Mouse (Mus musculus): ENCODE measurements at regions not wholly inside any gene's neighbourhood (a gene's known extent, or its start where the extent isn't known, plus 50 kb on each side); places are given as distances from the start of the nearest gene placed in this dataset.
"Not testable (repeated sequence)": the region's sequence is repeated elsewhere in the genome, so short reads cannot be mapped to it uniquely, and the experiment has no call there.

GRCm38 (mm10) chr3:78575667-78576464 lies 710.5 kb downstream of the Rapgef2 start:
- no peak for DNase-seq (ENCODE audit: extremely low read depth, insufficient read length, low spot score)

GRCm38 (mm10) chr3:78574807-78575206 lies 711.5 kb downstream of the Rapgef2 start:
- DNase-seq (ENCODE audit: extremely low read depth, insufficient read length, low spot score) = no peak

- no peak for DNase-seq (ENCODE audit: extremely low read depth, insufficient read length, low spot score)
Measured at GRCm38 (mm10) chr3:78573299-78573698, 713.0 kb downstream of the Rapgef2 start.

- DNase-seq (ENCODE audit: extremely low read depth, insufficient read length, low spot score) = not testable (repeated sequence)
Measured at GRCm38 (mm10) chr3:78564926-78565325, 721.4 kb downstream of the Rapgef2 start.
